Mouse (Mus musculus) embryonic facial prominence, embryonic 11.5 days (tissue): ENCODE measurements around the gene Ccr1. TPM values are rescaled to one million over a fixed set of nuclear protein-coding genes. Genes with fewer than 3 reads are reported as not detected.

Experiments
- ATAC-seq: fragments of 200-750 bp; cut with Nextera tagmentation; replicated peaks from 2 replicates; pipeline ENCODE4 v1.8.0; 2017; ENCODE audit warnings: low read depth; ENCODE audit not compliant: insufficient number of reproducible peaks, low FRiP score, low TSS enrichment
- DNase-seq: peaks from one replicate; pipeline ENCODE4 v3.0.0-alpha.2; 2015; ENCODE audit warnings: low spot score
- H3K27ac ChIP-seq: fragments of 300-500 bp; sonication (generic); replicated peaks from 2 replicates; pipeline ENCODE4 v1.5.1; 2014; ENCODE audit warnings: mild to moderate bottlenecking, low read depth, low read length, control low read depth
- H3K27me3 ChIP-seq: fragments of 300-500 bp; sonication (generic); 2 replicates; pipeline ENCODE4 v1.6.1; 2014; ENCODE audit warnings: mild to moderate bottlenecking, low read length, moderate library complexity, mixed read lengths; ENCODE audit not compliant: control insufficient read depth, insufficient read depth
- H3K36me3 ChIP-seq: fragments of 300-500 bp; sonication (generic); replicated peaks from 2 replicates; pipeline ENCODE4 v1.6.1; 2014; ENCODE audit warnings: low read depth, mild to moderate bottlenecking, low read length, moderate library complexity, mixed read lengths; ENCODE audit not compliant: control insufficient read depth, insufficient read depth
- H3K4me1 ChIP-seq: fragments of 300-500 bp; sonication (generic); 2 replicates; pipeline ENCODE4 v1.6.1; 2014; ENCODE audit warnings: low read length, mixed read lengths; ENCODE audit not compliant: control insufficient read depth, insufficient read depth
- H3K4me2 ChIP-seq: fragments of 300-500 bp; sonication (generic); 2 replicates; pipeline ENCODE4 v1.6.1; 2014; ENCODE audit warnings: low read depth, mild to moderate bottlenecking, control low read depth, low read length, moderate library complexity
- H3K4me3 ChIP-seq: fragments of 300-500 bp; sonication (generic); 2 replicates; pipeline ENCODE4 v1.5.1; 2014; ENCODE audit warnings: low read depth, low read length, control low read depth
- H3K9ac ChIP-seq: fragments of 300-500 bp; sonication (generic); replicated peaks from 2 replicates; pipeline ENCODE4 v1.6.1; 2014; ENCODE audit warnings: mild to moderate bottlenecking, control low read depth, low read length
- H3K9me3 ChIP-seq: fragments of 300-500 bp; sonication (generic); replicated peaks from 2 replicates; pipeline ENCODE4 v1.6.1; 2016; ENCODE audit warnings: mild to moderate bottlenecking, low read length, inconsistent platforms, mixed read lengths; ENCODE audit not compliant: control insufficient read depth
- WGBS: fragments of 180-500 bp; shearing (Covaris S2); extraction: QIAGEN DNeasy Blood & Tissue Kit; methylation state at CpG from one replicate; pipeline ENCODE4 v1.1.7; 2014; 5-methylcytosine and 5-hydroxymethylcytosine counted together
- polyA plus RNA-seq: library from polyadenylated mRNA; unstranded; fragments of >200 nt; fragmentation: Nextera tagmentation; extraction: Ambion mirVana; gene quantifications from 2 replicates; pipeline ENCODE4 v1.2.1, GENCODE M21; 2014

The Ccr1 gene
- polyA plus RNA-seq, 1 experiment from 2014 or later: 0.98 TPM

DNA sequence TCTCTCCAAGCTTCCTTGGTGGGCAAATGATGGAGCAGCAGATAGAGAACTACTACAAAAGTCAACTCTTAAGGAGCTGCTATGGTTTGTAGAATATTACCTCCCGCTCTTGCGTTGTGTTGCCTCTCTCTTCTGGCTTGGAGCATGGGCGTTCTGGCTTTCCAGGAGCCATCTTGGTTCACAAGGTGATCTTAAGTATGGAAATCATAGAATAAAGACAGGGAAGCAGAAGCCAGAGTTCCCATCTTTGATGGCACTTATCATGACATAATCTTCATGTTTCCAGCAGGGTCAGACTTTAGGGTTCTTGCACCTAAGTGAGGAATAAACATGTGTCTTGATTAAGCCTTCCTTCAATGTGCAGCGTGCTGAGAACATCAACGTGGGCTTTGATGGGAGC is 32.7 kb downstream of the Ccr1 start:
- DNase-seq (no peak), ATAC-seq (no peak)
- Histone ChIP-seq H3K27me3 (no peaks in the 10 kb centered on the region), H3K4me1 (no peaks in the 10 kb centered on the region), H3K9ac (no peak overlapping the region), H3K9me3 (no peaks in the 10 kb centered on the region), H3K27ac (no peak overlapping the region), H3K4me3 (no peak overlapping the region), H3K4me2 (no peak overlapping the region), H3K36me3 (no peaks in the 10 kb centered on the region)
- WGBS: 84% methylated on average over 5 of the region's 5 CpGs

DNA sequence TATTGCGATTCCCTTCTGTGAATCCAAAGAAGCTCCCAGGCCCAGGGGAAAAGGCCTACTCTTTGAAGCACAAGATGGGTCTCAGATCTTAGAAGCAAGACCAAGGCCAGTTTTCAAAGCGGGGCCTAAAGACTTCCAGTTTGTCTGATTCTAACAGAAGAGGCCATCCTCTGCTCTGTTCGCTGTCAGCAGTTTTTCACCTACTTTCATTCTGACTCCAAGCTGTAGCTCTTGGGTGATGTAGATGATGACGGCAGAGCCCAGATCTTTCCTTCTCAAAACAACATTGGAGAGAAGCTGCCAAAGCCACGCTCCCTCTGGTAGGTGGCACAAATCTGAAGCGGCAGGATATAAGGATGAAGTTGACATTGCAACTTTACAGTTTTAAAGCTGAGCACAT is 33.1 kb downstream of the Ccr1 start:
- no peak for ATAC-seq
- WGBS: 88% methylated on average over 6 of the region's 6 CpGs
- no peaks in the 10 kb centered on the region for H3K27me3 ChIP-seq
- no peak overlapping the region for H3K4me2 ChIP-seq
- no peaks in the 10 kb centered on the region for H3K4me1 ChIP-seq
- no peak overlapping the region for H3K27ac ChIP-seq
- no peak for DNase-seq
- H3K4me3 ChIP-seq: no peak overlapping the region
- no peak overlapping the region for H3K9ac ChIP-seq
- H3K36me3 ChIP-seq: no peaks in the 10 kb centered on the region
- no peaks in the 10 kb centered on the region for H3K9me3 ChIP-seq

DNA sequence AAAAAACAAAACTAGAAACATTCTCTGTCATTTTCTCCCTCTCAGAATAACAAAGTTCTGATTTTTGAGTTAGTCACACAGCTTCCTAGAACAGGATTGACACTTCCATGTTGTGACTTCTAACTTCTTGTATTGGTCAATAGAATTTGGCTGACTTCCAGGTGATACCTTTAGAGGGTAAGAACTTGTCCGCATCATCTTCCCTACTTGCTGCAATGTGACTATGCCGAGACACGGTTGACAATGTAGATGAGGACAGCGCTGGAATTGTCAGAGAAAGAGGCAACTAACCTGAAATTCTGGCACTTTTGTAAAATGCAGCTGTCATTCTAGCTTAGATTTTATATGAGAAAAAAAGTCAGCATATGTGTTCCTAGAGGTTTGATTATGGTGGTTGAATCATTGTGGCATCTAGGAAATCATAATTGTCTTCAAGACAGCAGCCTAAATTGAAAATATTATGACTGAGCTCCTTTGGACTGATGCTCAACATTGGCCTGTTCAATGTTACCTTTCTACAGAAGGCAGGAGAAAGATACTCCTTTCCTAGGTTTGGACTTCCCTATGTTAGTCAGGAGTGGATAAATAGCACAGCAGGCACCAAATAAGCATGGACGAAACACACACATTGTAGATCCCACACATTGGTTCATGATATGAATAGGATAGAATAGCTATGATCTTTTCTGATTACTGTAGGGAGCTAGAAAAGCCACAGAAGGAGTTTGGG is 34.6 kb downstream of the Ccr1 start:
- no peak for ATAC-seq

DNA sequence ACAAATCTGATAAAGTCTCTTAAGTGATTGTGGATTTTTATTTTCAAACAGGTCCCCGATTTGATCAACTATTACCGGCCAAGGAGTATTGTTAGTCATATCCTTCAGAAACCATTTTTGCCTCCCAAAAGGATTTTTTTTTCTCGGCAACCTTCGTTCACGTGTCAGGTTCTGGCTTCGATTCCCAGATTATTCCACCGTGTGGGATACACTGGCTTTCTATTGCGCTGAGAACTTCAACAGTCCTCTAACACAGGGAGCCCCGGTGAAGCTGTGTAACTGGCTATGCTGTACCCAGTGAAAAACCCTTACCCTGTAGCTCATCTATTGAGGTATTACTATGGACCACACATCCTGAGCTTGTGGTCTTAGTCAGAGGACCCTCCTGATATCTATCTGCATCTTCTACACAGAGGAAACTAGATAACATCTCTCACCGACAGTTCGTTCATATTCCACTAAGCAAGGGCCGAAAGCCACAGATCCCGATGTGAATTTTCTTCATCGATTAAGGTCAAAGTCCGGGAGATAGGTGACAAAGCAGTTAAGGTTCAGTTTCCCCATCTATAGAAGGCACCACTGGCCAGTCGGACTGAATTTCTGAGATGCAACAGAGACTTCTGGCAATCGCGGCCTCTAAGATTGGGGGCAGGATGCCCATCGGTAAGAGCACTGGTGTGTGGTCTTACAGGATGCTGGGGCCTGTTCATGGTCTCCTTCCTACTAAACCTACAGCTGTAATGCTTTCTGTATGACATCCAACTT is 35.4 kb downstream of the Ccr1 start:
- no peaks in the 10 kb centered on the region for H3K36me3 ChIP-seq

More for the DNA sequence above, 34.6 kb downstream of the Ccr1 start:
- Histone ChIP-seq H3K9ac (no peak overlapping the region), H3K27ac (no peak overlapping the region), H3K36me3 (no peaks in the 10 kb centered on the region), H3K4me1 (no peaks in the 10 kb centered on the region), H3K27me3 (no peaks in the 10 kb centered on the region), H3K4me2 (no peak overlapping the region), H3K4me3 (no peak overlapping the region), H3K9me3 (no peaks in the 10 kb centered on the region)
- no peak for DNase-seq
- 88% methylated on average over 5 of the region's 5 CpGs for WGBS

DNA sequence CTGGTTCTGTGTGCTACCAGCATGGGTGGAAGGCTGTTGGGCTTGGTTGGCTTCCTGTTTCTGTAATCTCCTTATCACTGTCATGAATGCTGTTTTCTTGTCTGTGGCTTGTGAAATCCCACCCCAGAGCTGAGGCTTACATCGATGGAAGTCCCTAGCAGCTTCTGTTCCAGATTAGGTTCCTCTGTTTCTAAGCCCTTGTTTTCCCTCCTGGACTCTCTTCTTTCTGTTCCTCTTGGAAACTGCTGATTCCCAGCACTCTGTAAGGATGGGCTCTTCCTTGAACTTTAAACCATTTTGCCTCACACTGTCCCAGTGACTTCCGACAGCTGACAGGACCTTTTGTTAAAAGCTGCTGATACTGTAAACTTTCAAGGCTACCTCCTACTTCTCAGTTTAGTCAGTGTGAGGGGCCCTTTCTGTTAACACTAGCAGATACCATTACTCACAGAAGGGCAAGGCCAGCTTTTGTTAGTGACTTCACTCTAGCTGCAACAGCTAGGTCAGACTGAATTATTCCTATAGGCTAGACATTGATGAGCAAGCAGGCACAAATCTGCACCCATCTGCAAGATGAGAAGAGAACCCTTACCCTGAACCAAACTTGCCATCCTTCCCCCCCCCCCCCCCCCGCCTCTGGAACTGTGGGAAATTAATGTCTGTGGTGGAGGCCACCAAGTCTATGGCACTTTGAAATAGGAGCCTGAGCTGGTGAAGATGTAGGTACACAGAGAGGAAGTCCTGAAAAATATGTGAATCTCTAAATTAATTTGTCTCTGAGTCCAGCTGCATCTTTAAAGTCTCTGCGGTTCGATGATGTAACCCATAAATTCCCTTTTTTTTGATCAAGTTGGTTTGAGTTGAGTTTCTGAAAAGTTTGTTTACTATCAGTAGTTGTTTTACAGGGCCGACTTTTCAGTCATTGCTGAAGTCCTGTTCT is 36.5 kb downstream of the Ccr1 start:
- H3K9ac ChIP-seq: no peak overlapping the region
- ATAC-seq: no peak

More for the DNA sequence above, 35.4 kb downstream of the Ccr1 start:
- no peaks in the 10 kb centered on the region for H3K4me1 ChIP-seq
- H3K27me3 ChIP-seq: no peaks in the 10 kb centered on the region
- ATAC-seq (no peak), DNase-seq (no peak)
- no peak overlapping the region for H3K9ac ChIP-seq
- no peak overlapping the region for H3K4me3 ChIP-seq
- H3K9me3 ChIP-seq: no peaks in the 10 kb centered on the region
- 92% methylated on average over 19 of the region's 19 CpGs for WGBS
- H3K27ac ChIP-seq: no peak overlapping the region
- H3K4me2 ChIP-seq: no peak overlapping the region

DNA sequence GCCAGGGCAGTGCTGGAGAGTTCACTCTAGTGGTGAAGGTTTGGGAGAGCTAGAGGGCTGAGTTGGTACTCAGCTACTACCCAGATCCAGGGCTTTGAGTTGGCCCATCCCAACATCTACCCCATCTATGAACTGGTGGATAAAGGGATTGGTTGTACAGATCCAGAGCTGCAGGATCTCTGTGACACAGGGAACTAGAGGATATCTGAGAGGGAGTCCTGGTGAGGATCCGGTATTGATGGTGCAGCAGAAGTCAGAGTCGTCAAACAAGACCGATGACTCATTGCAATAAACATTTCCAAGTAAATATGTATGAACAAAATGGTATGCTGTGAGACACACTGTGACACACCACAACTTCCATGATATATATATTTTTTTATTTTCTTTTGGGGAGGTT is 37.6 kb downstream of the Ccr1 start:
- Histone ChIP-seq H3K9ac (no peak overlapping the region), H3K9me3 (no peaks in the 10 kb centered on the region), H3K27me3 (no peaks in the 10 kb centered on the region), H3K4me1 (no peaks in the 10 kb centered on the region), H3K36me3 (no peaks in the 10 kb centered on the region), H3K27ac (no peak overlapping the region), H3K4me3 (no peak overlapping the region), H3K4me2 (no peak overlapping the region)
- WGBS: 94% methylated on average over 3 of the region's 3 CpGs
- no peak for ATAC-seq
- no peak for DNase-seq

More for the DNA sequence above, 36.5 kb downstream of the Ccr1 start:
- no peaks in the 10 kb centered on the region for H3K27me3 ChIP-seq
- no peaks in the 10 kb centered on the region for H3K9me3 ChIP-seq
- no peak overlapping the region for H3K4me3 ChIP-seq
- no peak overlapping the region for H3K4me2 ChIP-seq
- no peak overlapping the region for H3K27ac ChIP-seq
- H3K4me1 ChIP-seq: no peaks in the 10 kb centered on the region
- no peaks in the 10 kb centered on the region for H3K36me3 ChIP-seq
- whole genome bisulfite sequencing: 70% methylated on average over 6 of the region's 6 CpGs
- DNase-seq: no peak

DNA sequence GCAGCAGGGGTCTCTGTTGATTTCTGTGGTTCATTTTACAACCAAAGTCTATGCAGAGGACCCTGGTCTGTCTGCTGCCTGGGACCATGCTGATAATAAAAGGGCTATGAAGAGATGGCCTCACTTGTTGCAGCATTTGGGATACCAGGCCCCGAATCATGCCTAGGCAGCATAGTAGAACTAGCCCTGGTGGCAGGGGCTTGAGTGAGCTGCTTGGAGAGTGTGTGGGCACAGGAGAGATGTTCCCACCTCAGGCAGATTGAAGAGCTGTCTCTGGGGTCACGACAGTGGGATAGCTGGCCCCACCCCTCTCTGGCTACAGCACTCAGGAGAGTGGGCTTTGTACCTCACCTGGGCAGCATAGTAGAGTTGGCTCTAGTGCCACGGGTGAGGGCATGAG is 38.0 kb downstream of the Ccr1 start:
- no peak for ATAC-seq
- H3K9ac ChIP-seq: no peak overlapping the region
- DNase-seq: no peak
- no peaks in the 10 kb centered on the region for H3K4me1 ChIP-seq
- no peaks in the 10 kb centered on the region for H3K9me3 ChIP-seq
- no peak overlapping the region for H3K4me3 ChIP-seq
- H3K4me2 ChIP-seq: no peak overlapping the region
- WGBS: 91% methylated on average over 3 of the region's 3 CpGs
- no peaks in the 10 kb centered on the region for H3K36me3 ChIP-seq
- H3K27ac ChIP-seq: no peak overlapping the region
- no peaks in the 10 kb centered on the region for H3K27me3 ChIP-seq
